Mouse (Mus musculus) stomach, embryonic 16.5 days (tissue): ENCODE measurements at regions not wholly inside any gene's neighbourhood (a gene's known extent, or its start where the extent isn't known, plus 50 kb on each side); places are given as distances from the start of the nearest gene placed in this dataset.

ENCODE experiments used
- ATAC-seq: fragments of 200-750 bp; cut with Nextera tagmentation; 2 replicates; pipeline ENCODE4 v1.8.0; 2017; ENCODE audit warnings: moderate number of reproducible peaks, moderate TSS enrichment; ENCODE audit not compliant: insufficient read depth, low FRiP score
- H3K27ac ChIP-seq: fragments of 300-500 bp; sonication (generic); 2 replicates; pipeline ENCODE4 v1.5.1; 2014; ENCODE audit warnings: low read length
- H3K27me3 ChIP-seq: fragments of 300-500 bp; sonication (generic); 2 replicates; pipeline ENCODE4 v1.6.1; 2014; ENCODE audit warnings: low read length, control low read depth, mixed read lengths; ENCODE audit not compliant: control insufficient read depth, insufficient read depth
- H3K36me3 ChIP-seq: fragments of 300-500 bp; sonication (generic); 2 replicates; pipeline ENCODE4 v1.6.1; 2014; ENCODE audit warnings: low read length; ENCODE audit not compliant: control insufficient read depth, insufficient read depth
- H3K4me1 ChIP-seq: fragments of 300-500 bp; sonication (generic); 2 replicates; pipeline ENCODE4 v1.6.1; 2014; ENCODE audit warnings: low read length, control low read depth, mixed read lengths; ENCODE audit not compliant: control insufficient read depth, insufficient read depth
- H3K4me2 ChIP-seq: fragments of 300-500 bp; sonication (generic); 2 replicates; pipeline ENCODE4 v1.6.1; 2014; ENCODE audit warnings: low read depth, low read length, mixed read lengths
- H3K4me3 ChIP-seq: fragments of 300-500 bp; sonication (generic); replicated peaks from 2 replicates; pipeline ENCODE4 v1.5.1; 2014; ENCODE audit warnings: mild to moderate bottlenecking, low read length
- H3K9ac ChIP-seq: fragments of 300-500 bp; sonication (generic); 2 replicates; pipeline ENCODE4 v1.6.1; 2014; ENCODE audit warnings: low read length
- H3K9me3 ChIP-seq: fragments of 300-500 bp; sonication (generic); replicated peaks from 2 replicates; pipeline ENCODE4 v1.6.1; 2016; ENCODE audit warnings: low read length, control low read depth; ENCODE audit not compliant: control insufficient read depth
- WGBS: fragments of 180-500 bp; shearing (Covaris S2); extraction: QIAGEN DNeasy Blood & Tissue Kit; methylation state at CpG from one replicate; pipeline ENCODE4 v1.1.7; 2014; 5-methylcytosine and 5-hydroxymethylcytosine counted together

- 85% methylated on average over 5 of the region's 5 CpGs for WGBS
- Histone ChIP-seq H3K4me1 (no peaks in the 10 kb centered on the region), H3K4me3 (no peak overlapping the region), H3K27me3 (no peaks in the 10 kb centered on the region), H3K27ac (no peak overlapping the region), H3K9me3 (no peaks in the 10 kb centered on the region), H3K9ac (no peak overlapping the region), H3K4me2 (no peak overlapping the region), H3K36me3 (no peaks in the 10 kb centered on the region)
- no peak for ATAC-seq
Observed at GRCm38 (mm10) chr3:130877981-130878380, 147.8 kb upstream of the Rpl34 start.

- H3K4me1 ChIP-seq, result no peaks in the 10 kb centered on the region
- H3K4me2 ChIP-seq, result no peak overlapping the region
- no peaks in the 10 kb centered on the region for H3K27me3 ChIP-seq
- no peak overlapping the region for H3K27ac ChIP-seq
- H3K4me3 ChIP-seq, result no peak overlapping the region
- H3K9ac ChIP-seq, result no peak overlapping the region
- no peaks in the 10 kb centered on the region for H3K9me3 ChIP-seq
- ATAC-seq, result no peak
- 62% methylated on average over 11 of the region's 11 CpGs for WGBS
- no peaks in the 10 kb centered on the region for H3K36me3 ChIP-seq
Observed at GRCm38 (mm10) chr3:130873745-130874144, 143.5 kb upstream of the Rpl34 start.

GRCm38 (mm10) chr3:130866952-130867632 is 136.9 kb upstream of the Rpl34 start:
- no peak overlapping the region for H3K27ac ChIP-seq
- WGBS, result 50% methylated on average over 19 of the region's 19 CpGs
- H3K36me3 ChIP-seq, result no peaks in the 10 kb centered on the region
- H3K9me3 ChIP-seq, result no peaks in the 10 kb centered on the region
- H3K4me3 ChIP-seq, result no peak overlapping the region
- H3K4me2 ChIP-seq, result no peak overlapping the region
- H3K9ac ChIP-seq, result no peak overlapping the region
- no peak for ATAC-seq
- H3K4me1 ChIP-seq, result no peaks in the 10 kb centered on the region
- no peaks in the 10 kb centered on the region for H3K27me3 ChIP-seq

DNA sequence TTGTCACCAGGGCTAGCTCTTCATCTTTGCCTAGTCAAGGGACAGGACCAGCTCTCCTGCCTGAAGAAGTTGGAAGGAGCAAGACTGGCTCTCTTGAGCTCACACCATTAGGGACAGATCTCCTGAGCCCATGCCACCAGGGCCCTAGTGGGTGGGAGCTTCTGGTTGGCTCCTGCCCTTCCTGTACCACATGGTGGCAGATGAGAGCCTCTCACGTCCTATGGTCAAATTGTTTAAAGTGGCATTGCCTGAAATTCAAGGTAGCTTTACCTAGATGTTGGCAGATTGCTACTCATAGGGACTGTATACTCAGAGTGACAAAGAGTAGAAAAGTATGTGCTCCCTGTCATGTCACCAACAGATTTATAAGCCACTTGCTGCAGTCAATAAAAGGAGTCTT is 134.6 kb upstream of the Rpl34 start:
- 54% methylated on average over 1 of the region's 1 CpGs for WGBS
- Histone ChIP-seq H3K27me3 (no peaks in the 10 kb centered on the region), H3K36me3 (no peaks in the 10 kb centered on the region), H3K9ac (no peak overlapping the region), H3K4me3 (no peak overlapping the region), H3K27ac (no peak overlapping the region), H3K9me3 (no peaks in the 10 kb centered on the region), H3K4me2 (no peak overlapping the region), H3K4me1 (no peaks in the 10 kb centered on the region)
- no peak for ATAC-seq

DNA sequence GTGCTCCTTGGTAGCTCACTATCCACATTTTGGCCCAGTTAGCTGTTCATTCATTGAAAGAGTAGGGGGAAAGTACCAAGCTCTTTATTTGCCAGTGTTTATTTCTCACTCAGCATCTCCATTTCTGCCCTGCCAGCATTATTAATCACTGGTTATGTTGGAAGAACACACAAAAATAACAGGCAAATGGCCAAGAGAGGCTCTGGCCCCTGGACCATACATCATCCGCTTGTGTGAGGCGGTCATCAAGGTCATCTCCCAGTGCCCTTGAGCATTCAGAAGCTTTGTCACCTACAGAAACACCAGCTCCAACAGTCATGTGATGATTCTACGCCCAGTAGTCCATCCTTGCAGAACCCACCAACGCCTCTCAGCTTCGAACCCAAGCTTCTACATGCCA is 133.2 kb upstream of the Rpl34 start:
- no peaks in the 10 kb centered on the region for H3K36me3 ChIP-seq
- H3K27me3 ChIP-seq, result no peaks in the 10 kb centered on the region
- no peak for ATAC-seq
- WGBS, result 83% methylated on average over 5 of the region's 5 CpGs
- H3K4me1 ChIP-seq, result no peaks in the 10 kb centered on the region
- H3K9me3 ChIP-seq, result no peaks in the 10 kb centered on the region
- H3K4me3 ChIP-seq, result no peak overlapping the region
- no peak overlapping the region for H3K27ac ChIP-seq
- no peak overlapping the region for H3K4me2 ChIP-seq
- no peak overlapping the region for H3K9ac ChIP-seq

DNA sequence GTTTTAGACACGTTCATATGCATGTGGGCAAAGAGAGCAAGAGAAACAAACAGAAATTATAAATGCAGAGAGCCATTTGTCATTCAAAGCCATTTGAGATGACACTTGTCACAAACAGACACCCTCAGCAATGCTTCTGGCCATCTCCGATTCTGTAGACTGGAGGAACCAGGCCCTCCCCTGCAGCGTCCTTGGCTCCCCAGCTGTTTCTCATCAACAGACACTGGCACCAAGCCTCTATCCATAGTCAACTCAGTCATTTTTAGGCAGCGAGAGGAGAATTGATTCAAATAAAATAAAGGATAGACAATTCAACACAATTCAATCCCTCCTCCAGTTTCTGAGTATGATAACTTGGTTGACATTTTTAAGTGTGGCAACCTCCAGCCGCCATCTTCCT is 130.1 kb upstream of the Rpl34 start:
- no peaks in the 10 kb centered on the region for H3K27me3 ChIP-seq
- 69% methylated on average over 5 of the region's 5 CpGs for WGBS
- ATAC-seq, result no peak
- no peaks in the 10 kb centered on the region for H3K36me3 ChIP-seq
- H3K4me3 ChIP-seq, result no peak overlapping the region
- H3K9me3 ChIP-seq, result no peaks in the 10 kb centered on the region
- H3K4me1 ChIP-seq, result no peaks in the 10 kb centered on the region
- no peak overlapping the region for H3K9ac ChIP-seq
- no peak overlapping the region for H3K27ac ChIP-seq
- H3K4me2 ChIP-seq, result no peak overlapping the region

DNA sequence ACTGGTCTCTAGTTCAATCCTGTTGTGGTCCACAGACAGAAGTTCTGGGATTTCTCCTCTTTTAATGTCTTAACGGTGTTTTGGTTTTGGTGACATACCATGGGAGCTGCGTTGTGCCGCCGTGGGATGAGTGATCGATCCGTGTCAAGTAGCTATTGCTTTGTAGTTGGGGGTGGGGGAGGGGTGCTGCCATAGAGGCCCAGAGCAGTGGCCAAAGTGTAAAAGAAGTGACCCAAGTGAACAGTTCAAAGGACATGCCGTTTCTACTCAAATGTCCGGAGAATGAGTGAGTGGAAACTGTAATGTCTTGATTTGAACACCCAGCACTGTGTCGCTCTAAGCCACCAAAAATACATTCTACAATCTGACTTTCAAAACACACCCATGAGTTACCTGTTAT is 123.7 kb upstream of the Rpl34 start:
- no peak overlapping the region for H3K9ac ChIP-seq
- H3K4me3 ChIP-seq, result no peak overlapping the region
- no peaks in the 10 kb centered on the region for H3K27me3 ChIP-seq
- 80% methylated on average over 9 of the region's 9 CpGs for WGBS
- no peaks in the 10 kb centered on the region for H3K9me3 ChIP-seq
- ATAC-seq, result no peak
- no peak overlapping the region for H3K27ac ChIP-seq
- H3K36me3 ChIP-seq, result no peaks in the 10 kb centered on the region
- no peaks in the 10 kb centered on the region for H3K4me1 ChIP-seq
- no peak overlapping the region for H3K4me2 ChIP-seq

DNA sequence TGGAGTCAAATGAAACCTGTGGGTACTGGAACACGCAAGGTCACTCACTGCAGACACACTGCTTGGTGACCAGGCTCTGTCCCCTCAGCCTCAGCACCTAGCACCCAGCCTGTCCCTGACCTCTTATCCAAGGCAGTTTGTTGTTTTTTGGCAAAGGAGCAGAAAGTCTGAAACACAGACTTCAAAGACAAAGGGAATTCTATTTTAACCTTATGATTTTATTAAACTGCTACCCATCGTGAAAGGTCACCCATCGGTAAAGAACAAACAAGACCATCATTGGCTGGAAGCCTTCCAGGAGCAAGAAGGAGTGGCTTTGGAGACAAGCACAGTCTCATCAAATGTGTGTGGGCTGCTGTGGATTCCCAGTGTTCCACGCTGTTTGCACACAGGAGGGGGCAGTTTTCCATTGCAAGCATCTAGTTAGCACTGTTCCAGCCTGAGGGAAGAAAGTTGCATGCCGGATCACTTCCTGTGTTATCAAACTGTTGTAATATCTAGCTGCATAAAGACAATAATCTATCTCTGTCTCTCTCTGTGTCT is 120.6 kb upstream of the Rpl34 start:
- no peaks in the 10 kb centered on the region for H3K4me1 ChIP-seq
- no peaks in the 10 kb centered on the region for H3K36me3 ChIP-seq
- no peaks in the 10 kb centered on the region for H3K9me3 ChIP-seq
- no peak overlapping the region for H3K4me3 ChIP-seq
- no peak for ATAC-seq
- 50% methylated on average over 5 of the region's 5 CpGs for WGBS
- no peak overlapping the region for H3K4me2 ChIP-seq
- no peak overlapping the region for H3K27ac ChIP-seq
- H3K27me3 ChIP-seq, result no peaks in the 10 kb centered on the region
- no peak overlapping the region for H3K9ac ChIP-seq

DNA sequence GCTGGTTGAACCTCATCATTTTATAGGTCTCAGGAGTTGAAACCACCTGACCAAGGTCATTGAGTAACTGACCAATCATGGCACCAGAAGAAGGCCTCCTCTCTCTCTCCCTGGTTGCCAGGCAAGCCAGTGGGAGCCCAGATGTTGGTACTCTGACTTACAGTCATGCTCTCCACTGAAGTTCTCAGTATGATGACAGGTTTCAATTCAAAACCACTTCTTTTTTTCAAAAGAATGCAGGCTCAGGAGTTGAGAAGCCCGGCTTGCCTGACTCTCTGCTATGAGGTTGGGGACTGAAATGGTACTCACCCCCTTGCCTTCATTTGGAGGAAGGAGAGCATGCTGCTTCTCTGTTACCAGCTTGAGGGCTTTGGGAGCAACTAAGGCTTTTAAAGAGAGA is 111.6 kb upstream of the Rpl34 start:
- no peak overlapping the region for H3K4me3 ChIP-seq
- H3K27me3 ChIP-seq, result no peaks in the 10 kb centered on the region
- WGBS, result 74% methylated on average over 1 of the region's 1 CpGs
- H3K27ac ChIP-seq, result no peak overlapping the region
- H3K9ac ChIP-seq, result no peak overlapping the region
- H3K9me3 ChIP-seq, result no peaks in the 10 kb centered on the region
- no peak for ATAC-seq
- H3K4me2 ChIP-seq, result no peak overlapping the region
- H3K36me3 ChIP-seq, result no peaks in the 10 kb centered on the region
- no peaks in the 10 kb centered on the region for H3K4me1 ChIP-seq
